29 mouse cellular contexts compared by ENCODE assay signal in genomic region chr1:164933441-164934188, GRCm38 (mm10). TPM values are rescaled to one million over a fixed set of nuclear protein-coding genes. Genes with fewer than 3 reads are reported as not detected.
DNase-seq lines count a peak whose midpoint lies in the region; ATAC-seq and TF ChIP-seq lines count a peak whose summit lies in the region.
"Had no signal": no experiment of that assay in that cellular context is flagged by ENCODE, and none has a peak within 500 bp of the region (broad histone marks: within the 10 kb centered on the region; RNA-seq: fewer than 3 reads in every experiment).

No protein-coding gene starts in this region.

- WGBS in intestine, embryonic 15.5 days, result 76% methylated on average over 10 of the region's 10 CpGs
- 64% methylated on average over 10 of the region's 10 CpGs for WGBS in intestine, postnatal 0 days
- WGBS in intestine, embryonic 16.5 days, result 77% methylated on average over 10 of the region's 10 CpGs
- 90% methylated on average over 10 of the region's 10 CpGs for WGBS in hindbrain, embryonic 16.5 days
- WGBS in hindbrain, embryonic 10.5 days, result 92% methylated on average over 10 of the region's 10 CpGs

- no peak overlapping the region for H3K9ac ChIP-seq in intestine, embryonic 15.5 days
- H3K9ac ChIP-seq in intestine, postnatal 0 days (ENCODE audit: low read depth, low read length), result no peak overlapping the region
- H3K9ac ChIP-seq in intestine, embryonic 16.5 days (ENCODE audit: low read depth, low read length), result no peak overlapping the region
- H3K9ac ChIP-seq in hindbrain, embryonic 16.5 days (ENCODE audit: low read depth, low read length), result no peak overlapping the region
- H3K9ac ChIP-seq: embryonic facial prominence, embryonic 15.5 days; forebrain, embryonic 12.5 days; forebrain, postnatal 0 days; heart, embryonic 13.5 days; hindbrain, embryonic 15.5 days; kidney, embryonic 15.5 days; liver, embryonic 14.5 days; neural tube, embryonic 12.5 days had no signal

- peak; percentile 34; the same call in 1 of the 2 replicates for ATAC-seq in intestine, embryonic 15.5 days
- ATAC-seq in intestine, postnatal 0 days, result no peak
- ATAC-seq in intestine, embryonic 16.5 days, result 0 out of 2 replicates have a peak, but pooled peaks have one; percentile 22
- ATAC-seq in hindbrain, embryonic 16.5 days, result no peak
- ATAC-seq: forebrain, postnatal 0 days; midbrain, embryonic 16.5 days had no signal

- DNase-seq in thymus, postnatal 0 days (ENCODE audit: low spot score), result peak; percentile 15
- DNase-seq in thymus, postnatal 4 days, result no peak
- DNase-seq in hindbrain, embryonic 10.5 days (ENCODE audit: low spot score), result no peak
- DNase-seq: adrenal gland, adult 8-10 months; cerebellum, adult 8-10 months; cerebellum, postnatal 25 days; forebrain, postnatal 0 days; heart, postnatal 10 days; layer of hippocampus, adult 9-11 months; liver; lung, adult 2 months; lung, postnatal 10 days; right cerebral cortex, adult 18-20 months; thymus, adult 2 months had no signal

- H3K27ac ChIP-seq in intestine, embryonic 15.5 days, result no peak overlapping the region
- H3K27ac ChIP-seq in intestine, postnatal 0 days (ENCODE audit: low read depth, low read length), result no peak overlapping the region
- H3K27ac ChIP-seq in intestine, embryonic 16.5 days (ENCODE audit: low read length), result no peak overlapping the region
- no peak overlapping the region for H3K27ac ChIP-seq in hindbrain, embryonic 16.5 days (ENCODE audit: low read depth, low read length)
- H3K27ac ChIP-seq in hindbrain, embryonic 10.5 days, result no peak overlapping the region
- H3K27ac ChIP-seq: embryonic facial prominence, embryonic 10.5 days; embryonic facial prominence, embryonic 15.5 days; forebrain, embryonic 12.5 days; heart, embryonic 13.5 days; hindbrain, embryonic 15.5 days; kidney, embryonic 15.5 days; liver, embryonic 14.5 days; midbrain, embryonic 10.5 days; neural tube, embryonic 12.5 days had no signal

- no peak overlapping the region for H3K4me2 ChIP-seq in intestine, embryonic 15.5 days (replicated peaks)
- no peak overlapping the region for H3K4me2 ChIP-seq in intestine, postnatal 0 days (replicated peaks; ENCODE audit: low read depth)
- no peak overlapping the region for H3K4me2 ChIP-seq in intestine, embryonic 16.5 days (ENCODE audit: low read depth, low read length)
- no peak overlapping the region for H3K4me2 ChIP-seq in hindbrain, embryonic 16.5 days (ENCODE audit: low read length)
- H3K4me2 ChIP-seq: embryonic facial prominence, embryonic 15.5 days; forebrain, embryonic 12.5 days; heart, embryonic 13.5 days; hindbrain, embryonic 15.5 days; kidney, embryonic 15.5 days; neural tube, embryonic 12.5 days had no signal

- H3K27me3 ChIP-seq in intestine, embryonic 15.5 days (replicated peaks), result no peaks in the 10 kb centered on the region
- no peaks in the 10 kb centered on the region for H3K27me3 ChIP-seq in intestine, postnatal 0 days (replicated peaks; ENCODE audit: control insufficient read depth, insufficient read depth, low read length)
- H3K27me3 ChIP-seq in intestine, embryonic 16.5 days (replicated peaks; ENCODE audit: control insufficient read depth, insufficient read depth, low read length), result no peaks in the 10 kb centered on the region
- H3K27me3 ChIP-seq in hindbrain, embryonic 16.5 days (replicated peaks; ENCODE audit: control insufficient read depth, insufficient read depth, low read length), result no peaks in the 10 kb centered on the region
- no peaks in the 10 kb centered on the region for H3K27me3 ChIP-seq in hindbrain, embryonic 10.5 days (ENCODE audit: insufficient read depth, poor library complexity, severe bottlenecking)
- H3K27me3 ChIP-seq: embryonic facial prominence, embryonic 15.5 days; forebrain, embryonic 12.5 days; heart, embryonic 13.5 days; hindbrain, embryonic 15.5 days; kidney, embryonic 15.5 days; neural tube, embryonic 12.5 days had no signal

- H3K36me3 ChIP-seq in intestine, embryonic 15.5 days, result no peaks in the 10 kb centered on the region
- no peaks in the 10 kb centered on the region for H3K36me3 ChIP-seq in intestine, postnatal 0 days (ENCODE audit: control insufficient read depth, insufficient read depth)
- no peaks in the 10 kb centered on the region for H3K36me3 ChIP-seq in intestine, embryonic 16.5 days (ENCODE audit: control insufficient read depth, insufficient read depth, low read length)
- H3K36me3 ChIP-seq in hindbrain, embryonic 16.5 days (ENCODE audit: control insufficient read depth, insufficient read depth, low read length), result no peaks in the 10 kb centered on the region
- H3K36me3 ChIP-seq in hindbrain, embryonic 10.5 days, result no peaks in the 10 kb centered on the region
- H3K36me3 ChIP-seq: embryonic facial prominence, embryonic 10.5 days; embryonic facial prominence, embryonic 15.5 days; forebrain, embryonic 12.5 days; heart, embryonic 13.5 days; hindbrain, embryonic 15.5 days; kidney, embryonic 15.5 days; midbrain, embryonic 10.5 days; neural tube, embryonic 12.5 days had no signal

- H3K9me3 ChIP-seq in intestine, embryonic 15.5 days, result no peaks in the 10 kb centered on the region
- H3K9me3 ChIP-seq in intestine, postnatal 0 days (ENCODE audit: control insufficient read depth), result no peaks in the 10 kb centered on the region
- no peaks in the 10 kb centered on the region for H3K9me3 ChIP-seq in intestine, embryonic 16.5 days (ENCODE audit: control insufficient read depth, low read length)
- no peaks in the 10 kb centered on the region for H3K9me3 ChIP-seq in hindbrain, embryonic 16.5 days (ENCODE audit: control insufficient read depth, low read length)
- no peaks in the 10 kb centered on the region for H3K9me3 ChIP-seq in hindbrain, embryonic 10.5 days
- H3K9me3 ChIP-seq: embryonic facial prominence, embryonic 10.5 days; embryonic facial prominence, embryonic 15.5 days; forebrain, embryonic 12.5 days; heart, embryonic 13.5 days; hindbrain, embryonic 15.5 days; kidney, embryonic 15.5 days; midbrain, embryonic 10.5 days; neural tube, embryonic 12.5 days had no signal

- no peaks in the 10 kb centered on the region for H3K4me1 ChIP-seq in intestine, embryonic 15.5 days (replicated peaks)
- H3K4me1 ChIP-seq in intestine, postnatal 0 days (replicated peaks; ENCODE audit: control insufficient read depth, insufficient read depth, low read length), result no peaks in the 10 kb centered on the region
- peaks cover 9% of the 10 kb centered on the region for H3K4me1 ChIP-seq in intestine, embryonic 16.5 days (ENCODE audit: control insufficient read depth, insufficient read depth, low read length)
- H3K4me1 ChIP-seq in hindbrain, embryonic 16.5 days (ENCODE audit: control insufficient read depth, insufficient read depth, low read depth, low read length), result no peaks in the 10 kb centered on the region
- no peaks in the 10 kb centered on the region for H3K4me1 ChIP-seq in hindbrain, embryonic 10.5 days (replicated peaks)
- H3K4me1 ChIP-seq: embryonic facial prominence, embryonic 10.5 days; embryonic facial prominence, embryonic 15.5 days; forebrain, embryonic 12.5 days; hindbrain, embryonic 15.5 days; kidney, embryonic 15.5 days; midbrain, embryonic 10.5 days; neural tube, embryonic 12.5 days had no signal

- H3K4me3 ChIP-seq in intestine, embryonic 15.5 days (replicated peaks), result no peak overlapping the region
- no peak overlapping the region for H3K4me3 ChIP-seq in intestine, postnatal 0 days (ENCODE audit: low read depth, low read length)
- no peak overlapping the region for H3K4me3 ChIP-seq in intestine, embryonic 16.5 days (ENCODE audit: low read length)
- no peak overlapping the region for H3K4me3 ChIP-seq in hindbrain, embryonic 16.5 days (ENCODE audit: low read length)
- no peak overlapping the region for H3K4me3 ChIP-seq in hindbrain, embryonic 10.5 days
- H3K4me3 ChIP-seq: embryonic facial prominence, embryonic 10.5 days; embryonic facial prominence, embryonic 15.5 days; forebrain, embryonic 12.5 days; heart, embryonic 13.5 days; hindbrain, embryonic 15.5 days; kidney, embryonic 15.5 days; midbrain, embryonic 10.5 days; neural tube, embryonic 12.5 days had no signal

- TF ChIP-seq CTCF in intestine, postnatal 0 days (IDR thresholded peaks at IDR 0.05; ENCODE audit: low read depth), result no peak

RNA-seq across cellular contexts. Expression of gene Xcl1, which starts 1.7 kb away (rescaled TPM):
- polyA plus RNA-seq in intestine, embryonic 15.5 days (2015; fragmentation: Nextera tagmentation; extraction: Ambion mirVana), result 0.83 TPM in 1 of 2 replicates, not detected in the other
- 0.31 TPM in 1 of 2 replicates, not detected in the other for polyA plus RNA-seq in intestine, postnatal 0 days (2015; fragmentation: Nextera tagmentation; extraction: Ambion mirVana)
- 26.4 and 28.4 TPM in 2 replicates for polyA plus RNA-seq in thymus, postnatal 0 days (2015; fragmentation: Nextera tagmentation; extraction: Ambion mirVana)
- 0.46 and 1.1 TPM in 2 replicates for polyA plus RNA-seq in intestine, embryonic 16.5 days (2015; fragmentation: Nextera tagmentation; extraction: Ambion mirVana)
- not detected in 2 replicates for polyA plus RNA-seq in hindbrain, embryonic 16.5 days (2015; fragmentation: Nextera tagmentation; extraction: Ambion mirVana)
- not detected in 2 replicates for polyA plus RNA-seq in hindbrain, embryonic 10.5 days (2016; fragmentation: Nextera tagmentation; extraction: Ambion mirVana)
- polyA plus RNA-seq: embryonic facial prominence, embryonic 10.5 days; embryonic facial prominence, embryonic 15.5 days; forebrain, embryonic 12.5 days; forebrain, postnatal 0 days; heart, embryonic 13.5 days; hindbrain, embryonic 15.5 days; kidney, embryonic 15.5 days; limb, embryonic 11.5 days; liver, embryonic 14.5 days; midbrain, embryonic 10.5 days; midbrain, embryonic 16.5 days; neural tube, embryonic 12.5 days had no signal

Comparison
In these comparisons a context has a peak if more than half of its experiments do, and no peak if none do; other contexts are left out.
1. ATAC-seq: peak in intestine, embryonic 15.5 days (single experiment) and intestine, embryonic 16.5 days (single experiment); none in intestine, postnatal 0 days (single experiment) and hindbrain, embryonic 16.5 days (single experiment).
2. RNA of gene Xcl1, which starts 1.7 kb away (polyA plus RNA-seq): 26.4 to 28.4 TPM in thymus, postnatal 0 days; 0.46 to 1.1 TPM in intestine, embryonic 16.5 days, 0.31 TPM in intestine, postnatal 0 days, 0.83 TPM in intestine, embryonic 15.5 days, not detected in hindbrain, embryonic 16.5 days and not detected in hindbrain, embryonic 10.5 days; every median in the first group is over 10 times any median in the second.